Mouse (Mus musculus) kidney, adult 2 months (tissue): Measurements from ENCODE around the gene Zcchc18. TPM values are rescaled to one million over a fixed set of nuclear protein-coding genes. Genes with fewer than 3 reads are reported as not detected.

Experiments used
- DNase-seq: peaks from one replicate; pipeline ENCODE4 v3.0.0; 2021
- H3K27ac ChIP-seq: fragments of 200-500 bp; 2 replicates; pipeline ENCODE4 v1.5.1; 2012; ENCODE audit warnings: low read depth, low read length, control low read depth, inconsistent platforms; ENCODE audit not compliant: insufficient read depth
- H3K27me3 ChIP-seq: fragments of 200-500 bp; replicated peaks from 2 replicates; pipeline ENCODE4 v1.6.1; 2012; ENCODE audit warnings: mild to moderate bottlenecking, moderate library complexity, low read length, inconsistent platforms; ENCODE audit not compliant: control insufficient read depth, insufficient read depth
- H3K36me3 ChIP-seq: fragments of 200-500 bp; 2 replicates; pipeline ENCODE4 v1.6.1; 2012; ENCODE audit warnings: mild to moderate bottlenecking, moderate library complexity, low read length, inconsistent platforms; ENCODE audit not compliant: control insufficient read depth, insufficient read depth
- H3K4me1 ChIP-seq: fragments of 200-500 bp; 2 replicates; pipeline ENCODE4 v1.6.1; 2011; ENCODE audit warnings: low read length; ENCODE audit not compliant: control insufficient read depth, insufficient read depth
- H3K4me3 ChIP-seq: fragments of 200-500 bp; 2 replicates; pipeline ENCODE4 v1.5.1; 2011; ENCODE audit warnings: mild to moderate bottlenecking, low read depth, low read length, control low read depth; ENCODE audit not compliant: insufficient read depth
- CTCF ChIP-seq: fragments of 200-500 bp; conservative IDR thresholded peaks from 2 replicates; pipeline ENCODE4 v1.5.1; 2011; ENCODE audit warnings: low read depth, mild to moderate bottlenecking, control low read depth, low read length, moderate library complexity, mixed read lengths; ENCODE audit not compliant: insufficient read depth, insufficient read length
- POLR2A ChIP-seq: fragments of 200-500 bp; IDR thresholded peaks from one replicate; pipeline ENCODE4 v1.6.1; 2011; ENCODE audit warnings: low read depth, low read length, control low read depth
- WGBS: fragments of 180-500 bp; shearing (Covaris S2); methylation state at CpG from one replicate; pipeline ENCODE4 v1.1.7; 2018; 5-methylcytosine and 5-hydroxymethylcytosine counted together
- polyA plus RNA-seq: library from polyadenylated mRNA; depleted of rRNA; stranded (reverse); fragments of >200 nt; gene quantifications from 2 replicates; pipeline ENCODE4 v1.2.3, GENCODE M21; 2012

Zcchc18 gene
- polyA plus RNA-seq, 1 experiment, result 0.92 TPM

- H3K27ac ChIP-seq, result no peak overlapping the region
- TF ChIP-seq CTCF (no peak), POLR2A (no peak)
- peak; percentile 25 for DNase-seq
- H3K27me3 ChIP-seq, result no peaks in the 10 kb centered on the region
- H3K4me3 ChIP-seq, result no peak overlapping the region
- H3K36me3 ChIP-seq, result no peaks in the 10 kb centered on the region
- no peaks in the 10 kb centered on the region for H3K4me1 ChIP-seq
Observed at GRCm38 (mm10) chrX:136986039-136986438, 6.9 kb upstream of the Zcchc18 start.

DNA sequence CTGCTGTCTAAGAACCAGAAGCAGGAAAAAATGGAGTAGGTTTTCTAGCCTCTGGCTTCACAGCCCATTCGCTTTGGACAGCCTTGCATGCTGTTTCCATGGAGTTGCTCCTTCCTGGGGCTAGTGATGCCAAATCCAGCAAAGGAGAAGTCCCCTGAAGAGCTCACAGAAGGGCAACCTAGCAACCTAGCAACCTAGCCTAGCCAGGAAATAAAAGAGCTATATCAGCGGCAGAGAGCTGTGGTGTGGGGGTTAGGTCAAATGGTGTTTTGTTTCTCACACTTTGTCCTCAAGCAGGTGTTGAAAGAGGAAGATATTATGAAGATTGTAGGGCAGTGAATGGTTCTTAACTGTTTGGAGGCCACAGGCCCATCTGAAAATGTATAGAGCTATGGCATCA lies 1.7 kb upstream of the Zcchc18 start:
- no peak for DNase-seq
- no peak overlapping the region for H3K4me3 ChIP-seq
- no peaks in the 10 kb centered on the region for H3K36me3 ChIP-seq
- no peaks in the 10 kb centered on the region for H3K4me1 ChIP-seq
- 47% methylated on average over 2 of the region's 2 CpGs for WGBS
- TF ChIP-seq CTCF (no peak), POLR2A (no peak)
- no peak overlapping the region for H3K27ac ChIP-seq
- no peaks in the 10 kb centered on the region for H3K27me3 ChIP-seq

GRCm38 (mm10) chrX:136992191-136992965 lies 577 bp upstream of the Zcchc18 start:
- H3K4me3 ChIP-seq, result peak overlapping the region; percentile 44
- H3K27ac ChIP-seq, result no peak overlapping the region
- H3K27me3 ChIP-seq, result no peaks in the 10 kb centered on the region
- no peak for DNase-seq
- H3K4me1 ChIP-seq, result no peaks in the 10 kb centered on the region
- 13% methylated on average over 19 of the region's 19 CpGs for whole genome bisulfite sequencing
- no peaks in the 10 kb centered on the region for H3K36me3 ChIP-seq
- no peak for TF ChIP-seq POLR2A
- TF ChIP-seq CTCF, result no peak

- WGBS, result 32% methylated on average over 14 of the region's 14 CpGs
- no peaks in the 10 kb centered on the region for H3K27me3 ChIP-seq
- no peak overlapping the region for H3K27ac ChIP-seq
- H3K4me1 ChIP-seq, result no peaks in the 10 kb centered on the region
- no peaks in the 10 kb centered on the region for H3K36me3 ChIP-seq
- no peak overlapping the region for H3K4me3 ChIP-seq
- TF ChIP-seq CTCF (no peak), POLR2A (no peak)
- DNase-seq, result no peak
Observed at GRCm38 (mm10) chrX:136993641-136994040, 686 bp downstream of the Zcchc18 start.

- DNase-seq, result no peak
- no peaks in the 10 kb centered on the region for H3K36me3 ChIP-seq
- 80% methylated on average over 2 of the region's 2 CpGs for WGBS
- no peak overlapping the region for H3K27ac ChIP-seq
- no peaks in the 10 kb centered on the region for H3K4me1 ChIP-seq
- no peak overlapping the region for H3K4me3 ChIP-seq
- TF ChIP-seq POLR2A (no peak), CTCF (no peak)
- H3K27me3 ChIP-seq, result no peaks in the 10 kb centered on the region
Observed at GRCm38 (mm10) chrX:136996256-136996655, 3.3 kb downstream of the Zcchc18 start.

DNA sequence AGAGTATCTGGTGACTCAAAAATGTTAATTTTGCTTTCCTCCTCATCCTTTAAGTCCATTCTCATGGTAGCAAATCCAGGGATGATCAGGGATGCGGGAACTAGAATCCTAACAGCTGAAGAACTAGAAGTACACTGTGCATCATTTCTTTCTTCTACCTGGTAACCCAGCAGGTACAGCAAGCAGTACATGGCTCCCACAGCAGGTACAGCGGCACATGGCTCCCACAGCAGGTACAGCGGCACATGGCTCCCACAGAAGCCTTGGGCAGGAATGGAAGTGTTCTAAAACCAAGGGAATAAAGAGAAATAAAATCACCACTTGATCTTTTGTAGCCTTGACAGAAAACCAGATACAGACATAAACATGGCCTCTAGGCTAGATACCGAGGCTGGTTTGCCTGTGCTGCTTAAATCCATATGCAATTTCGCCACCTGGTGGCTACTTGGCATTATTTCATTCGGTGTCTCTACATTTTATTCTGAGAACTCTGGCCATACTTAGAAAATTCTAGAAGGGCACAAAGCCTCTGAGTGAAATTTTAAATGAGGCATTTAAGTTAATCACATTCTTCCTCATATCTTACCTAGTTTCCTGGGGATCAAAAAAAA lies 22.2 kb downstream of the Zcchc18 start:
- DNase-seq, result peak; percentile 59
- H3K27me3 ChIP-seq, result no peaks in the 10 kb centered on the region
- WGBS, result 52% methylated on average over 6 of the region's 6 CpGs
- TF ChIP-seq POLR2A (no peak), CTCF (peak; percentile 49)
- H3K4me3 ChIP-seq, result no peak overlapping the region
- no peak overlapping the region for H3K27ac ChIP-seq
- no peaks in the 10 kb centered on the region for H3K36me3 ChIP-seq
- H3K4me1 ChIP-seq, result no peaks in the 10 kb centered on the region; the same call in 1 of the 2 replicates

GRCm38 (mm10) chrX:137017668-137018067 lies 24.7 kb downstream of the Zcchc18 start:
- no peak overlapping the region for H3K27ac ChIP-seq
- TF ChIP-seq POLR2A, result no peak

More at GRCm38 (mm10) chrX:137017668-137018067, 24.7 kb downstream of the Zcchc18 start:
- Histone ChIP-seq H3K36me3 (no peaks in the 10 kb centered on the region), H3K27me3 (no peaks in the 10 kb centered on the region), H3K4me3 (no peak overlapping the region), H3K4me1 (no peaks in the 10 kb centered on the region; the same call in 1 of the 2 replicates)
- 65% methylated on average over 1 of the region's 1 CpGs for WGBS
- no peak for DNase-seq
